Mouse (Mus musculus) thymus, adult 2 months (tissue): ENCODE data around the gene Abcb8.

Experiments used
- CTCF ChIP-seq: fragments of 200-500 bp; IDR thresholded peaks from 2 replicates; pipeline ENCODE4 v1.5.1; 2012; ENCODE audit warnings: mild to moderate bottlenecking, control low read depth, low read length, moderate library complexity, borderline replicate concordance; ENCODE audit not compliant: control insufficient read depth, poor library complexity, insufficient read depth; ENCODE audit errors: extremely low read depth
- POLR2A ChIP-seq: fragments of 200-500 bp; IDR thresholded peaks from 2 replicates; pipeline ENCODE4 v1.6.1; 2012; ENCODE audit warnings: mild to moderate bottlenecking, low read length, control low read depth, moderate library complexity; ENCODE audit not compliant: control insufficient read depth, poor library complexity, insufficient read depth; ENCODE audit errors: extremely low read depth

DNA sequence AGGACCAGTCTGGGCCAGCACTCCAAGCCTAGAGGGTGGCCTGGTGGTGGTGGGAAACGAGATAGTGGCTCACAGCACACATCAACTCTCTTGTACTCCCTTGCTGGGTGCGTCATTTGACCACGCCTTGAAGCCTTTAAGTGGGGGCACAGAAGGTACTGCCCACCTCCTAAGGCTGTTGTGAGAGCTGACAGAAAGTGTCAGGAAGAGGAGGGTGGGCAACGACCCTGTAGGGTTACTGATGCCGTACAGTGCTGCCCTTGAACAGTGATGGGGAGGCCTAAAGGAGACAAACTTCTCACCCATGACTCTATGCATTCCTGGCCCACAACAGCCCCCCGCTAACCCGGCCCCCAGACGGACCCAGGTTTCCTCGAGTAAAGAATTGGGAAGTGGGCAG is 27.0 kb upstream of the Abcb8 start:
- TF ChIP-seq CTCF (no peak), POLR2A (no peak)
